Mouse (Mus musculus) ES-Bruce4 (cell line): ENCODE data around the gene Hmga1b.

Experiments used
- CTCF ChIP-seq: IDR thresholded peaks from one replicate; pipeline ENCODE4 v1.8.1; 2011; ENCODE audit warnings: low read depth, low read length
- EP300 ChIP-seq: IDR thresholded peaks from 2 replicates; pipeline ENCODE4 v1.6.1; 2011; ENCODE audit warnings: low read depth, low read length; ENCODE audit not compliant: insufficient read depth
- POLR2A ChIP-seq: IDR thresholded peaks from one replicate; pipeline ENCODE4 v1.8.1; 2011; ENCODE audit warnings: low read length; ENCODE audit not compliant: insufficient read depth

- TF ChIP-seq POLR2A (no peak), CTCF (no peak), EP300 (no peak)
Measured at GRCm38 (mm10) chr11:120808010-120808409, 45.4 kb downstream of the Hmga1b start.
